Mouse (Mus musculus) fat pad, adult 2 months (tissue): ENCODE data around the gene Apobec2.

Experiments
- DNase-seq: peaks from one replicate; pipeline ENCODE4 v3.0.0-alpha.2; 2011; ENCODE audit warnings: low read depth, low spot score; ENCODE audit errors: extremely low read depth

The Apobec2 gene

DNA sequence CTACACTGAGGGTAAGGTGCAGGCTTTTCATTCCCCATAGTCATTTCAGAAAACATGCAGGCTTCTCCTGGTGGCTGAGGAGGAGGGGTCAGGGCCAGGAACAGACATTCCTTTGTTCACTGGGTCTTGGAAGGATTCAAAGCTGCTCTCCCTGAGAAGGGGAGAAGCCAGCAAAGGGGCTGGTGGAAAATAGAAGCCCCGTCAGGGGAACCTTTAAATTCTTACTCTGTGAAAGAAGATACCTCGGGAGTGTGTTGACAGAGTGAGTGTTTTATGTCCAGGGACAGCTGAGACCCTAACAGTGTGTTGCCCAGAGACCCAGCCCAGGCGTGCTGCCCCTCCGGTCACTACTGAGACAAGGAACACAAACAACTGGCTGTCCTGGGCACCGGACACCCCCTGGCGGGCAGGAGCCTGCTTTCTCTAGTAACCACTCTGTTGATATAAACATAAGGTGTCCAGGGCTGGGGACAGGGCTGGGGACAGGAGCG, 4.7 kb upstream of the Apobec2 start:
- no peak for DNase-seq

DNA sequence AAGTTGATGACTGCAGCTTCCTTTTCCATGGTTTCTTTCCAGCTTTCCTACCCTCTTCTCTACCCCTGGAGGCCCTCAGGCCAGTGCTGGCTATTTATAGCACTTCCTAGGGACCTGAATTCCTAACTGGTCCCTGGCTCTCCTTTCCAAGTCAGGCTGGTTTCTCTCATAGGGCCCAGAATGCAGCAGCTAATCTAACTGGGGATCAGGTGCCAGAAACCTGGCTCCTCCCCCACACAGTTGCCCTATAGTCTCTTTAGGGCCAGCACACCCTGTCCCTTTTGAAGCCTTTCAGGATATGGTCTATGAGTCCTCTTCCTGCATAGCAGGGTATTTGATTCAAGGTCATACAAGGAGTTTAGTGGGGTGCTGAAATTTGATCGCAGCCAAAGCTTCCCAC, 3.8 kb upstream of the Apobec2 start:
- DNase-seq = no peak

DNA sequence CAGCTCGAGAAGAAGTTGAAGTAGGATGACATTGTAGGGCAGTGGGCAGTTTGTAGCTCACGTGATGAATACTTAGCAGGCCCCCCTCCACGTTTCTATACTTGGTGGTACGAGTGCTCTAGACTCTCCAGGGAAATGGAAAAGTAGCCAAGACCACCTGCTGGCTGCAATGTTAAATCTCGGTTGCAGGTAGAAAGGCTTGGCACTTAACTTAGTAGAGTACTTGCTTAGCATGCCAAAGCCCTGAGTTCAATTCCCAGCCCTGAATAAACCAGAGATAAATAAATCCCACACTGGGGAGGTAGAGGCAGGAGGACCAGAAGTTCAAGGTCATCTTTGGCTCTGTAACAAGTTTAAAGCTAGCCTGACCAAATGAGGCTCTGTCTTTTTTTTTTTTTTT, 1.7 kb upstream of the Apobec2 start:
- DNase-seq = no peak

DNA sequence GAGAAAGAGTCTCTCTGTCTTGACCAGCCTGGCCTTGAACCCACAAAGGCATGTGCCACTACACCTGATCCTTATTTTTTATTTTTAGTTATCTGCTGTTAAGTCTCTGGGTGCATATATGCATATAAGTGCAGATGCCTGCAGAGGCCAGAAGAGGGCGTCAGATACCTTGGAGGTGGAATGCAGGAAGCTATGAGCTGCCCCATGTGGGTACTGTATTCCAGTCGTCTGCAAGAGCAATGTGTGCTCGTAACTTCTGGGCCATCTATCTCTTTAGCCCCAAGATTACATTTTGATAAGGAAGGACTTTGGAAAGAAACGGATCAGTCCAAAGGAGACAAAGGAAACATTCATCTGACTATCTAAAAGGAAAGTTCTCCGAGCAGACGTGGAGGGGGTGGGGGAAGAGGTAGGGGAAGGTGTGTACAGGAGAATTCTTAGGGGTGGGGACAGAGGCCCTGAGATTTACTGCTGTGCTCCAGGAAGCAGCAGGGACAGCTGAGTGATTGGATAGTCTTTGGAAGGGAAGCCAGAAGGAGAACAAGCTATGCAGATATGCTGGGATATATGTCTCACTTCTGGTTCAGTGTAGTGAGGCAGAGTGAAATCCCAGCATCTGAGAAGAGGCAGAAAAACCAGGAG, 1.1 kb upstream of the Apobec2 start:
- no peak for DNase-seq

DNA sequence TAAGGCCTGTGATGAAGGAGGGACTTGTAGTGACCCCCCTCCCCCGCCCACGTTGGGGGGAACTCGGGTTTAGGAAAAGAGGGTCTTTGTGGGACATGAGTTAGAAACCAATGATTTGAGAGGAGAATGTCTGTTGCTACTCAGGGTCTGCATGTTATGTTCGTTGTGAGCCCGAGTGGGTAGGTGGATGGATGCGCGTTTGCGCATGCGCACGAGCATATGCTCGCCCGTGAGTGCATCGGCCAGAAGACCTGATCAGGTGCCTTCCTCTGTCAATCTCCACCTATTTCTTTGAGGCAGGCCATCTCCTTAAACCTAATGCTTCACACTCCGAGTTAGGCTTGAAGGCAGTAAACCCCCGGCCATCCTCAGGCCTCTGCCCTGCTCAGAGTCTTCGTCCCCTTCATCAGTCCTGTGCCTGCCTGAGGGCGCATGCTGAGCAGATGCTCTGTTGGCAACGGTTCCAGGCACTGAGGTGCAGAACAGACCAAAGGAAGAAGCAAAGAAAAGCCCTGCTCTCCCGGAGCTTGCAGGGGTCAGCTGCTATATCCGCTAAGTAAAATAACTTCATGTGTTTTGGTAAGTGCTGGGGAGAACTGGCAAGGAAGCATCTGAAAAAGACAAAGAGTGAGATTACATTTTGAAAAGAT, 401 bp upstream of the Apobec2 start:
- no peak for DNase-seq

DNA sequence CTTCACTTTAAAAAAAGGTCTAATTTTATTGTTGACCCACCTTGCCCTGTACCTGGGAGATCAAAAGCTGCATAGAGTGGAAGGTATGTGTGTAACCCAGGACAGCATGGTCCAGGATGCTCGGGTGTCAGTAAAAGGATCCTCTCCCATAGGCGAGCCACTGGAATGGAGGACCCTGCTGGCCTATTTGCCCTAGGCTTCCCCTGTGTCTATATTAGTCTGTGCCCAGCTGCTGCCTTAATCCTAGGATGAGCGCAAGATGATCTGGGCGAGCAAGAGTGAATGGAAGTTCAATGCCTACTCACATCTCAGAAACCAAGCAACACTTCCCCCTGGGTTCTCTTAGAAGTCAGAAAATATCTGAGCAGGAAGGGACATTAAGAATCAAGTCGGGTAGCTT, 1.7 kb downstream of the Apobec2 start:
- DNase-seq = no peak

DNA sequence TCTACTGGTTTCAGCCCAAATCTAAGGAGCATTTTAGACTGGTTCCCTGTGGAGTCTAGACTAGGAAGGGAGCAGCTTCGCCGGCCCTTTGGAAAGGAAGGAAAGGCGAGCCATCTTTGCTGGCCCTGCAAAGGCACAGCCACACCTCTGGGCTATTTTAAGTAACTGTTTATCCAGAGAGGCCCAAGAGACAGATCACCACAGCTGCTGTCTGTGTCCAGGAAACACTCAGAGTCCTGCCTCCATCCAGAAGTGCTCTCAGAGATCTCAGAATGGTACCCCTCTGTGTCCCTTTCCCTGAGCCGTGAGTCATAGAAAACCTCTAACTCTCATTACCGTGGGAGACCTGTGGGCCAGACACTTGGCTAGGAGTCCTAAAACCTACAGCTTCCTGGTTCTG, 2.3 kb downstream of the Apobec2 start:
- DNase-seq = no peak

DNA sequence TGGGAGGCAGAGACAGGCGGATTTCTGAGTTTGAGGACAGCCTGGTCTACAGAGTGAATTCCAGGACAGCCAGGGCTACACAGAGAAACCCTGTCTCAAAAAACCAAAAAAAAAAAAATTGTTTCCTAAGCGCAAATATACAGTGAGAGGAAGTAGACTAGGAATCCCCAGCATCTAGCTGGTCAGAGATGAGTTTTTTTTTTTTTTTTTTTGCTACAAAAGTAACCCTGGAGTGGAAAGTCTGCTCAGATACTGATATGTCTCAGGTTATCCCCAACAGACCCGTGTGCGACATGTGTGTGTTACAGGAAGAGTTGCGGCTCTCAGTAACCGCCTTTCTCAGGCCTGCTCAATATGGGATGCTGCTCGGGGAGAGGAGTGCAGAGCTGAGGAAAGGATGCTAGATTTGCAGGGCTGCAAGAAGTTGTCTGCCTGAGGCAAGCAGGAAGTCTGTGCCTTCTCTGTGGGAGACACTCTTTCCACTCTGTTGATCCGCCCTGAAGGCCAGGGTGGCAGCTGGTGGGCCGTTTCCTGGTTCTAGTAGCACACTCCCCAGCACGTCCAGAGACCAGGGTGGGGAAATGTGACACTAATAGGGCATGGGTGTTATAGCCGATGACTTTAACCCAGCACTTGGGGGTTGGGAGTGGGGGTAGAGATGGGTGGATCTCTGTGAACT, 4.7 kb downstream of the Apobec2 start:
- no peak for DNase-seq

DNA sequence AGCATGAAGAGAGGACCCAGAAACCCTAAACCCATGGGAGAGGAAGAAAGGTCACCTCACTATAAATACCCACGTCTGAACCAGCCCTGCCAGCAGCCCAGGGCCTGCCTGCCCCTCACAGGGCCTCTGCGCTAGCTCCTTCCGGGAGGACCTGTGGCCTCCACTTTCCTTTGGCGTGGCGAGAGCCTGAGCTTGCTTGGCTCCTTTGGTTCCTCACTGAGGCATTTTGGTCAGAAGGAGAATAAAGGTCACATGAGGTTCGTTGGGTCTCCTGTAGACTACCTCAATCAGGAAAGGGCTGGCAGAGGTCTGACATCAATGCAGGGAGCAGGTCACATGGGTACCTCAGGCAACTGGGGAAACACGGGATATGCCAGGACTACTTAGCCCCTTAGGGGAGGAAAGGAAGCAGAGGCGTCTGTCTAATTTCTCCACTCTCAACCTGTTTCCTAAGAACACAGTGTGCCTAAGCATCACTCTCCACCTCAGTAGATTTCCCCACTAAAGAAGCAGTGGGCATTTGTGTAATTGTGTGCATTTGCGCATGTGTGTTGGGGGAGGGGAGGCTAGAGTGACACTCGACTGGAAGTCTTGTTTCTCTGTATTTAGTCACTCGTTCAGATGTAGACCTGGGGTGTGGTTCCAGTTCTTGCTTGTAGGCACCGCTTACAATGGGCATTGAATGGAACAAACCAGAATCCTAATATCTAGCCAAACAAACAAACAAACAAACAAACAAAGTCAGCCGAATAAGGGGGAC, 5.6 kb downstream of the Apobec2 start:
- DNase-seq = no peak

DNA sequence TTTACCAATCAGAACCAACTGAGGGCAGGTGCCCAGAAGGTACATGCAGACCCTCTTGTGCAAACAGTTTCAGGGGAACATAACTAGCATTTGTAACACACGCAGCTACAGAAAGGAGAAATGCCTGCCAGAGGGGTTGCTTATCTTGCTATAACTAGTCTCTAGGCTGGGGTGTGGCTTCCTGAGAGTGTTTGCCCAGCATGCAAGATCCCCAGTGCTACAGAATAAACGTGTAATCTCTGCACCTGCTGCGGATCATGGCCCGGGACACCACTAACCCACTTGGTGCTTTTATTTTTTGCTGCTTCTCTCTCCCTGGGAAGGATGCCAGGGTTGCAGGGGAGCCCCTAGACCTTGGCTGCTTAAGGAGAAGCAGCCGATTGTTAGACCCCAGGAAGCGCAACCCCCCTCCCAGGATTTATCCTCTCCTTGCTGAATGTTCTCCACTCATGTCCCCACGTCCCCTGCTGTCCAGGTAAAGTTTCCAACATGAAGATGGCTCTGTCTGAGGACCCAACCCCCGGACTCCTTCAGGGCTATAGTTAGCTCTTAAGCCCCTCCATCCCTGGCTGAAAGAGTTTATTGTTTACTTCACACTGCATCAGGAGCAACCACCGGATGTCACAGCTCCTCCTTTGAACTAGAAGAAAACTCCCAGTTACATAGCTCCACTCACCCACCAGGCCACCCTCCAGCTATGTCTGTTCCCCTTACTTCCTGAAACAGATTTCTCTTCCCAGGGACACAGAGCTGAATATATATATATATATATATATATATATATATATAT, 6.7 kb downstream of the Apobec2 start:
- no peak for DNase-seq

DNA sequence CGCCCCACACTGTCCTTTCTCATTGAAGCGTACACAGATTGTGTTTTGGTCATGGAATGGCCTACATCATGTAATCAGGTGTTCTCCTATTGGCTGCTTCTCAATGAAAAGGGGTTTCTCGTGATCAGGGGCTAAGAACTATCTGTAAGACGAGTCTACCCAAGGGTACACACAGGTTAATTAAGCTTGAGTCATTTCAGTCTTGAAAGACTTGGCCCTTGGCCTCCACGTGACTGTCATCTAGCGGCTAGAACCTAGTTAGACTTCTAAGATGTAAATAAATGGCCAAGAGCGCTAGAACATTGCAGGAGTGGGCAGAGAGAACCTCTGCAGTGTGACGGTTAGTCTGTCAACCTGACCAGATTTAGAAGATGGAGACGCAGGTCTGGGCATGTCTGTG, 8.5 kb downstream of the Apobec2 start:
- DNase-seq = no peak

DNA sequence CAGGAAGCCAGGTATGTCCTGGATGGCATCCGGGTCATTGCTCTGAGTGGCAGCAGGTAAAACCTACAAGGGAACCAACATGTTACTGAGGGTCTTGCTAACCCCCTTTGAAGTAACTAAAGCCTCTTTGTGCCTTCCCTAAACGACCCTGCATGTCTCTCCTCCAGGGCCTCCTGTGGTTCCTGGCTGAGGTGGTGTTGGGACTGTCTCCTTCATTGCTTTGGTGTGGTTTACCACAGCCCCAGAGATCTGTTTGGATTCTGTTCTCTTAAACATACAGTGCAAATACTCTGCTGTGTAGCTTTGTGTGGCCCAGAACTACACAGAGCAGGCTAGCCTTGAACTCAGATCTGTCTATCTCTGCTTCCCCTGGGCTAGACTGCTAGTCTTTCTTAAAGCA, 13.2 kb downstream of the Apobec2 start:
- no peak for DNase-seq

DNA sequence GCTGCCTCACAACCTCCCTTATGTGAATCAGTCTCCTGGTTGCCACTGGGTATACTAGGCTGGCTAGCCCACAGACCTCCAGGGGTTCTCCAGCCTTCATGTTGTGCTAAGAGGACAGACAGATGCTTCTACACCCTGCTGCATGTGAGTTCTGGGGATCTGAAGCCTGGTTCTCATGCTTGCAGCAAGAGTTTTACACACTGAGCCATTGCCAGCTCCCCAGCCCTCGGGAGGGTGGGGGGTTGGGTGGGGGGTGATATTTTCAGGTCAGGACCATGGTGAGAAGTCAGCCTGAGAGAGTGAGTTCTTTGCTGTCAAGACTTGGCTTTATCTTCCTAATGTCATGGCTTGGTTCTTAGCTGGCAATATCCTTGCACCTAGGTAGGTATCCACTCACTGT, 13.9 kb downstream of the Apobec2 start:
- no peak for DNase-seq

DNA sequence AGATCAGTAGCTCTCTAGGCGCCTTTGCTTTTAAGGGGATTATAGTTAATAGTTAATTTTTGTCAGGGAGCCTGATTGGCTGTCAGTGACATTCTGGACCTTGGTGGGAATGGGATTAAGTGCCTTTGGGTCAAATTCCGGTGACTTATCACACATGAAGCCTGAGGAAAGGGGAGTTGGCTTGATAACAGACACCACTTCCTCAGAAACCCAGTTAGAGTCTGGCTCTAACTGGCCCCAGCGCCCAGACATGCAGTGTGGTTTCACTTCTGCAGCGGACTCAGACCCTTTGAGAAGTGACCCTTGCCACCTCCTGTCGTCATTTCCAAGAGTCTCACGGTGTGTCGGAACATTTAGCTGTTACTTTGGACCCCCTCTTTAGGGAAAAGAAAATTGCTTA, 14.6 kb downstream of the Apobec2 start:
- DNase-seq = no peak

DNA sequence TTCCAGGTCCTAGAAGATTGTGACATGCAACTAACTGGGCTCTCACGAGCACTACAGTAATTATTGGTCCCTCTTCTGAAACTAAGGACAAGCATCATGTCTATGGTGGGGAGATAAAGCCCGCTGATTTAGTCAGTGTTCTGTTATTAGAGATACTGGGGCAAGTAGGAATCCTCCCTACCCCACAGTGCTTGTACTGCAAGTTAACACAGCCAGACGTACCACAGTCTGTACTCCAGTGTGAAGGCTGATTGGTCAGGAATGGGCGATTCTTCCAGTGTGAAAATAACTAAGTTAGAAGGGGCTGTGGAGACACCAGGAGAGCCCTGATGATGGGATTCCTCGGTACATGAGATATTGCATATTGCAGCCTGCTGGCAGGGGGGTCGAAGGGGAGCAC, 15.2 kb downstream of the Apobec2 start:
- DNase-seq = no peak

DNA sequence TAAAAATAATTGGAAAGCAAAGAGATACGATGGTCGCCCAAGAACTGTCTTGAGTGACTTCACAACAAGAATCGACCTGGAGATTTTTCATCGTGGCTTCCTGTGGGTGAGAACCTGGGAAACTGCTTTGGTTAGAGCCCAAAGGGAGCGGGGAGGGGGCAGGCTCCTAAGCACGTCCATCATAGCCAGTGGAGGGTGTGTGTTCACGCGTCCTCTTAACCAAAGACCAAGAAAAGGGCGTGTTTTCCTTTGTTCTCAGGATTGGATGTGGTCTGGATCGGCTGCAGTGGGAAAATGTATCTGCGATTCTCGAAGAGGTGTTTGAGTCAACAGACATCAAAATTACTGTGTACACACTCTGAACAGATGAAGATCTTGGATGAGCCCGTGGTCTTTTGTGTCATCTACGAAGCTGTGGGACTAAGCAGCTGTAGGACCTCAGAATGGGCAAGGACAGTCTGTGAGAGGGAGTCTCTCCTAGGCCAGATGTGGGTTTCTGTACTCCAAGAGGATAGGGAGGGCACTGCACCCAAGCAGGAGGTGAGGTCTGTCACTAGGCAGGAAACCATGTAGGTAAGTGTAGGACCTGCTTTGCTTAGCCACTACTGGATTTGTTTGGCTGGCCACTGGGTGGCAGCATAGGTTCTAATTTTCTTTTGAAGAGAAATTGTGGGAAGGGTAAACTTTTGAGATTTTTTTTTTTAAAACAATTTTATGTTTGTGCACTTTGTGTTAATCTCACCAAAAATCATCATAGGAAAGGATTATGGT, 16.1 kb downstream of the Apobec2 start:
- no peak for DNase-seq

DNA sequence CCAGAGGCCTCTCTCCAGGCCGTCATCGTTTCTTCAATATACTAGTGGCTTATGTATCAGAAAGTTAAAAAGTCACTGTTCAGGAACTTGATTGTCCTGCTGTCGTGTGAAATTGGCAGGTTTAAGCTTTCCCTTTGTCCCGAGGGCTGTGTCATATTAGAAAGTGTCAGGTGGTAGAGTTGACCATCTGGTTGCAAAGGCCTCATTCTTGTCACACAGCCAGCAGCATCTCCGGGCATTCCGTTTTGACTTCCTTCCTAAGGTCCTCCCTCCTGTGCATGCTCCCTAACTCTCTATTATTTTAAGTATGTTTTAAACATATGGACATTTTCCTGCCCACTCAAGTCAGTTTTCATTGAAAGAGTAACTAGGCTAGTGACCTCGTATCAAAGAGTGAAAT, 16.7 kb downstream of the Apobec2 start:
- no peak for DNase-seq

DNA sequence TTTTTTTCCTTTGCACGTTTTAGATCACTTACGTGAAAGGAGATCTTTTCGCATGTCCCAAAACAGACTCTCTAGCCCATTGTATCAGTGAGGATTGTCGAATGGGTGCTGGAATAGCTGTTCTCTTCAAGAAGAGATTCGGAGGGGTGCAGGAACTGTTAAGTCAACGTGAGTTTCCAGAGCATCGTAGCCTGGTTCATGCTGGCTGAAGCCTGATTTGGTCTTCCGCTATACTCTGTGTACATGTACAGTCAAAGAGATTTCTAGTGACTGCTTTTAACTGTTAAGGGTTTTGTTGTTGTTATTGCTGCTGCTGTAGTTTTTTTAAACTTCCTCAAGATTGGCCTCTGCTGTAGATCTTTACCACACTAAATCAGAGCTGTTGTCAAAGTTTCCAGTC, 21.5 kb downstream of the Apobec2 start:
- no peak for DNase-seq

DNA sequence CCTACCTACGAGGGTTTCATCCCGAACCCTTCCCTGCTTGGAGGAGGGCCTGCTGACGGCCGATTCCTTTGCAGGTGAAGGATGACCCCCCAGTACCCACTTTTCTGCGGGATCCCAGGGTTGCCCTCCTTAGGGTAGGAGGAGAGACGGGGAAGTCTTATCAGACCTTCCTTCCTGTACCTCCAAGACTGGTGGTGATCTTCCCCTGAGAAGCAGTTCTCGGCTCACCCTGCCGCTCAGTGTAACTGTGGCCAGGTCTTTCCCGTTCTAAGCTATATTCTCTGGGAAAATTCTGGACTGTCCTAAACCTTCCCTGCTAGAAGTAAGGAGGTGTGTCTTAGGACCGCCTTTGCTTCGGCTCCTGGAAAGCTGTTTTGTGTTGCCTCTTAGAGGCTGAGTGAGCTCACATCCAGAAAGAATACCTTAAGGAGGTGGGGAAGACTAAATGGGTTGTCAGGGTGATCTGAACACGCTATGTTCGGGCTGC, 22.4 kb downstream of the Apobec2 start:
- DNase-seq = no peak
